Mouse (Mus musculus) embryonic fibroblast, embryonic 13.5 days (primary cell): ENCODE results near the gene Tcf7l1.

Source experiments
- CTCF ChIP-seq: IDR thresholded peaks from 2 replicates; pipeline ENCODE4 v1.5.1; 2011; ENCODE audit warnings: mild to moderate bottlenecking, control low read depth, low read length, moderate library complexity, borderline replicate concordance; ENCODE audit not compliant: insufficient read depth
- POLR2A ChIP-seq: IDR thresholded peaks from 2 replicates; pipeline ENCODE4 v1.6.1; 2011; ENCODE audit warnings: low read depth, mild to moderate bottlenecking, control low read depth, low read length, moderate library complexity

DNA sequence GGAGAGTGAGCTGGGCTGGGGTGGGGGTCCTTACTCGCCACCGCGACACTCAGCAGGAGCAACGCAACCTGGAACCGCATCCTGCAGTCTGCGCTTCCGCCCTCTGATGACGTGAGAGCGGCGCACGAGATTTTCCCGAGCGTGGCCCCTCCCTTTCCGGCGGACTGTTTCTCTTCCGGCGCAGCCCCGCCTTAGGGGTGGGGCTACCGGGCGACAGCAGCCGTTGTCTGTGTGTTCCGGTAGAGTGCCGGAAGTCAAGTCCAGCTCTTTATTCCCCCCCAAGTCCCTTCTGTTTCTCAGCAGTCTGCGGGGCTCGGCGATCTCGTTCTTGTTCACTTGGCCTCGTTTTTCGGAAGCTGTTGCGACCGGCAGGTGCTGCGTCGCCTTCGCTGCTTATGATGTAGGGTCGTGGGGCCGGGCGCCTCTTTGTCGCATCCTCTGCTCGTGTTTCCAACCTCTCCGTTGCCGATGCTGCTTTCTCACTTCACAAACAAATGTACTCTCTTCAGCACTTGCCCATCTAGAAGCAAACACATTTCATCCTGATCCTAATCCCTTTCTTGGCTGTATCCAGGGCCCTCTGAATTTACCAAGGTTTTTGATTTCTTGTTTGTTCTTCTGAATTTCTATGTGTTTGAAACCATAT lies 172.3 kb downstream of the Tcf7l1 start, which contains the start of gene Tgoln1:
- no peak for TF ChIP-seq CTCF
- TF ChIP-seq POLR2A: peak; percentile 89
